21 mouse cellular contexts compared by ENCODE assay signal in the genomic region with DNA sequence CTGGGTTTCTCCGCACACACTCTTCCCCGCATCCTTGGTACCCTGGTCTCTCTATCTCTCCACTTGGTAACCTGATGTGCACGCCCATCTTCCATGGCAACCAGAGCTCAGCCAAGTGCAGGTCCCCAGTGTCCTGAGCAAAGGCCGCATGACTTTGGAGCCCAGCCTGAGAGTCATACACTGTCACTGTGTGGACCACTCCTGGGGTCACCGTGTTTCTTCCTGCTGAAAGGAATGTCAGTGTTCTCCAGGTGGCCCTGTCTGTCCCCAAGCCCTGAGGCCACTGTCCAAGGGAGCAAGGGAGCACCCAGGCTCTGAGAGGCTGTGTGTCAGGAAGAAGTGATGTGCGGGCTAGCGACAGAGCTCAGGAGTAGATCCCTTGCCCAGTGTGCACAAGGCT. TPM values are rescaled to one million over a fixed set of nuclear protein-coding genes. Genes with fewer than 3 reads are reported as not detected.
"Had no signal": no experiment of that assay in that cellular context is flagged by ENCODE, and none has a peak within 500 bp of the region (broad histone marks: within the 10 kb centered on the region; RNA-seq: fewer than 3 reads in every experiment).

No protein-coding gene starts in this region.

- H3K36me3 ChIP-seq: midbrain, embryonic 10.5 days; midbrain, embryonic 12.5 days had no signal

- H3K9me3 ChIP-seq: midbrain, embryonic 10.5 days; midbrain, embryonic 12.5 days; neural tube, embryonic 13.5 days; neural tube, embryonic 15.5 days had no signal

- H3K4me2 ChIP-seq: lung, embryonic 14.5 days; midbrain, embryonic 12.5 days; neural tube, embryonic 13.5 days; neural tube, embryonic 15.5 days had no signal

- H3K4me3 ChIP-seq: midbrain, embryonic 10.5 days; midbrain, embryonic 12.5 days; myocyte; neural tube, embryonic 13.5 days; neural tube, embryonic 15.5 days had no signal

- H3K27ac ChIP-seq: midbrain, embryonic 10.5 days; midbrain, embryonic 12.5 days; neural tube, embryonic 13.5 days; neural tube, embryonic 15.5 days had no signal

- H3K9ac ChIP-seq: lung, embryonic 14.5 days; midbrain, embryonic 12.5 days; neural tube, embryonic 13.5 days; neural tube, embryonic 15.5 days had no signal

- H3K4me1 ChIP-seq: neural tube, embryonic 15.5 days had no signal

- H3K27me3 ChIP-seq: midbrain, embryonic 12.5 days; neural tube, embryonic 13.5 days; neural tube, embryonic 15.5 days had no signal

- DNase-seq: lung, embryonic 14.5 days; lung, postnatal 10 days; lung, postnatal 4 days; midbrain, embryonic 14.5 days; retina, postnatal 1 day; right cerebral cortex, adult 18-20 months; right cerebral cortex, postnatal 25 days; right cerebral cortex, postnatal 4 days; spleen, adult 18-20 months; thymus, adult 18-20 months; thymus, postnatal 14 days; thymus, postnatal 36 days had no signal

- ATAC-seq: midbrain, embryonic 16.5 days had no signal

RNA-seq across cellular contexts. Expression of a gene that starts 27.4 kb away (rescaled TPM):
- polyA plus RNA-seq: lung, embryonic 14.5 days; lung, embryonic 16.5 days; midbrain, embryonic 12.5 days; neural tube, embryonic 11.5 days; neural tube, embryonic 15.5 days; thymus, postnatal 0 days had no signal
